Mouse (Mus musculus) olfactory bulb, adult 2 months (tissue): ENCODE measurements around the gene Smoc2. TPM values are rescaled to one million over a fixed set of nuclear protein-coding genes. Genes with fewer than 3 reads are reported as not detected.

Source experiments
- H3K27ac ChIP-seq: fragments of 200-500 bp; 2 replicates; pipeline ENCODE4 v1.5.1; 2012; ENCODE audit warnings: low read depth, low read length; ENCODE audit not compliant: insufficient read depth
- H3K4me1 ChIP-seq: fragments of 200-500 bp; 2 replicates; pipeline ENCODE4 v1.6.1; 2012; ENCODE audit warnings: low read length; ENCODE audit not compliant: control insufficient read depth, insufficient read depth
- H3K4me3 ChIP-seq: fragments of 200-500 bp; 2 replicates; pipeline ENCODE4 v1.5.1; 2012; ENCODE audit warnings: mild to moderate bottlenecking, low read depth, low read length, moderate library complexity; ENCODE audit not compliant: insufficient read depth
- CTCF ChIP-seq: fragments of 200-500 bp; IDR thresholded peaks from 2 replicates; pipeline ENCODE4 v1.5.1; 2012; ENCODE audit warnings: low read depth, mild to moderate bottlenecking, low read length, moderate library complexity; ENCODE audit not compliant: insufficient read depth
- POLR2A ChIP-seq: fragments of 200-500 bp; IDR thresholded peaks from 2 replicates; pipeline ENCODE4 v1.6.1; 2012; ENCODE audit warnings: mild to moderate bottlenecking, low read depth, low read length, moderate library complexity; ENCODE audit not compliant: insufficient read depth
- WGBS: fragments of 180-500 bp; shearing (Covaris S2); methylation state at CpG from one replicate; pipeline ENCODE4 v1.1.7; 2018; 5-methylcytosine and 5-hydroxymethylcytosine counted together
- polyA plus RNA-seq: library from polyadenylated mRNA; stranded (reverse); fragments of >200 nt; gene quantifications from 2 replicates; pipeline ENCODE4 v1.2.4, GENCODE M21; 2012; ENCODE audit warnings: low replicate concordance; ENCODE audit not compliant: missing spikeins, insufficient read depth, insufficient read length

Gene Smoc2
- polyA plus RNA-seq, 1 experiment = not detected

- Histone ChIP-seq H3K4me3 (no peak overlapping the region), H3K4me1 (peaks cover 3% of the 10 kb centered on the region), H3K27ac (no peak overlapping the region)
- TF ChIP-seq CTCF (no peak), POLR2A (no peak)
- 56% methylated on average over 9 of the region's 9 CpGs for WGBS
These were observed 48.7 kb downstream of the Smoc2 start for GRCm38 (mm10) chr17:14328037-14328436.

DNA sequence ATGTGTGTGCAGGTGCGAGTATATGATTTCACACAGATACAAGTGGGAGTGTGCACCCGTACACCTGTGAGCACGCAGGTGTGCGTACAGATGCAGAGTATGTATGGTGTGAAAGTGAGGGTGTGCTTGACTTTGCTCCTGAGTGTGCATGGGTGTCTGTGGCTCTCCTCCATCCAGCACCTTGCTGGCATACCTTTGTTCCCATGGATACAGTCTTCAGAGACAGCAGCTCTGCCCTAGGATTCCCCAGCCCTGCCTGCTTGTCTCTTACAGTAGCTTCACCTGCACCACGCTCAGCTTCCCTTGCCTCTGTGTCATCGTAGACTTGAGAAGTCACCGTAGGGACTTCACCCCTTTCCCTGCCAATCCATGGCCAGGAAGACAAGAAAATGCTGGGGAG lies 51.2 kb downstream of the Smoc2 start:
- 91% methylated on average over 7 of the region's 7 CpGs for whole genome bisulfite sequencing
- TF ChIP-seq CTCF (no peak), POLR2A (no peak)
- Histone ChIP-seq H3K4me3 (no peak overlapping the region), H3K4me1 (peaks cover 3% of the 10 kb centered on the region), H3K27ac (no peak overlapping the region)

DNA sequence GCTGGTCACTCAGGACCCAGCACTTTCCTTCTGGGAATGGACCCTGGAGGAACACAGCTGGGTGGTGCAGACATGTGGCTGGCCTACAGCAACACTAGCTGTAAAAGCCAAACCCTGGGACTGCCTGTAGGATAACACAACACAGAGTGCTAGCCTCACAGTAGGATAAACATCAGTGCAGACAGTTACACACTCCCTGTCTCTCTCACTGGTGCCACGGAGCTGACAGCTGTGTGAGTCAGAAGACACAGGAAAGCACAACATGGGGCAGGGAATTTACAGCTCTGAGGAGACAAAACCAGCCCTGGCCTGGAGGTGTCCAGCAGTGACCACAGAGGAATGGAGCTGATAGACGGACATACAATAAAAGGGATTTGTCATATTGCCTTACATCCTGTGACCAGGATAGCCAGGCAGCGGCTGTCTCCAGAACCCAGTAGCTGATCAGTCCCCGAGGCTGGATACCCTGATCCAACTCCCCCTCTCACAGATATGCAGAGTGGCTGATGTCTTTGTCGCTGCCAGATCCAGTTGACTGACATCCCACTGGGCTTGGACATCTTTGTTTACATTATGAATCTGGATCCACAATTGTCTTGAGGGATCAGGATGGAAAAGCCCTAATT lies 60.7 kb downstream of the Smoc2 start:
- 57% methylated on average over 5 of the region's 5 CpGs for WGBS
- H3K4me3 ChIP-seq = no peak overlapping the region
- TF ChIP-seq POLR2A (no peak), CTCF (no peak)

DNA sequence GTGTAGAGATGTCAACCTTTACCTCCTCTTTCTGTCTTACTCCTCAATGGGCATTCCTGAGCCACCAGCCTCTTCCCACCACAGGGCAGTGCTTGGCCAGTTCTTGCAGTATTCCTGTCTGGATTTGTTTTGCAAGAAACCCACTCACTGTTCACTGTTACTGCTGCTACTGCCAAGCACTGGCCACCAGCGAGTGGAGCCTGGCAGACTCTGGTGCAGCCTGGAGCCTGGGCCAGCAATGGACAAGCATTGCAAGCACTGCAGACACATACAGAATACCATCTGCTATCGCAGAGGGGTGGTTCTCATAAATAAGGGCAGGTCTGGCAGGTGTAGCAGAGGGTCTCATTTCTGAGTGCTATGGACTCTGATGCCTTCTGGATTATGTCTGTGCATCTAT lies 61.4 kb downstream of the Smoc2 start:
- no peak for TF ChIP-seq POLR2A
- TF ChIP-seq CTCF = no peak
- Histone ChIP-seq H3K27ac (no peak overlapping the region), H3K4me3 (no peak overlapping the region), H3K4me1 (no peaks in the 10 kb centered on the region)
- 58% methylated on average over 2 of the region's 2 CpGs for WGBS

More for the DNA sequence above, 60.7 kb downstream of the Smoc2 start:
- no peak overlapping the region for H3K27ac ChIP-seq
- H3K4me1 ChIP-seq = no peaks in the 10 kb centered on the region

DNA sequence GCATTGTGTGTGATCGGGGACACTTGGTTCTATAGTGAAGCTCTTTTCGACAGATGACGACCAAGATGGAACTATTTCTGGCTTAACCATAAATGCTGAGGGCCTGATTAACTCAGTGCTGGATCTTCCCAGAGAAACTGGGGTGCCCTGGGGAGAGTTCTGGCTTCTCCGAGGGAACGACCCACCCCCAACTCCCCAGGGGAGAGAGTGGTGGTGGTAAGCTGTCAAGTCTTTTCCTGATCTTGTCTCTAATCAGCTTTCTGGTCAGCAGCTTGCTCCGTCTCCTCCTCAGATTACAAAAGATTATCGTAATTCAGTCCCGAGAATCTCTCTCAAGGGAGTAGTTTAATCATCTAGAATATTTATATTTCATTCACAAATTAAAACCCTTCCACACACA lies 63.2 kb downstream of the Smoc2 start:
- no peak for TF ChIP-seq CTCF
- TF ChIP-seq POLR2A = no peak
- Histone ChIP-seq H3K27ac (no peak overlapping the region), H3K4me3 (no peak overlapping the region), H3K4me1 (no peaks in the 10 kb centered on the region)
- 72% methylated on average over 8 of the region's 8 CpGs for WGBS

- Histone ChIP-seq H3K4me1 (no peaks in the 10 kb centered on the region), H3K27ac (no peak overlapping the region), H3K4me3 (no peak overlapping the region)
- WGBS = 87% methylated on average over 12 of the region's 12 CpGs
- TF ChIP-seq POLR2A (no peak), CTCF (no peak)
These were observed 64.1 kb downstream of the Smoc2 start for GRCm38 (mm10) chr17:14343442-14343841.

GRCm38 (mm10) chr17:14345556-14345955 lies 66.2 kb downstream of the Smoc2 start:
- TF ChIP-seq CTCF (no peak), POLR2A (no peak)
- H3K27ac ChIP-seq = no peak overlapping the region
- no peak overlapping the region for H3K4me3 ChIP-seq
- no peaks in the 10 kb centered on the region for H3K4me1 ChIP-seq
- WGBS = 90% methylated on average over 4 of the region's 4 CpGs

DNA sequence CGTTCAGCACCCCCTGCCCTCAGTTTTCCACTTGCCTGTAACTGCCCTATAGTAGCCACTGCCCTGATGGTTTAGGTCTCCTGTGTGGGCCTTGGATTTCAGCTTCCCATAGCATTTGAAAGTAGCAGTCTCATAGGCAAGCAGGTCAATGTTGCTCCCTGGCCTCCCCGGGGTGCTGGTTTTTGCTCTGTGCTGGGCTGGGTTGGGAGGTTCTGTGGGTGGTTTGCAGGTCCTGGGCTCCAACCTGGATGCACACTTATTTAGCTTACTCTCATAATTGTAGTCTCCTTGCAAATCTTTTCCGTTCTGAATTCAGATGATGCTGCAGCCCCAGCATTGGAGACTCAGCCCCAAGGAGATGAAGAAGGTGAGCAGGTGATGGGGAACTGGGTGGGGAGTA lies 67.6 kb downstream of the Smoc2 start:
- no peak overlapping the region for H3K27ac ChIP-seq
- no peaks in the 10 kb centered on the region for H3K4me1 ChIP-seq
- TF ChIP-seq POLR2A = no peak
- no peak for TF ChIP-seq CTCF
- H3K4me3 ChIP-seq = no peak overlapping the region
- 89% methylated on average over 3 of the region's 3 CpGs for WGBS

DNA sequence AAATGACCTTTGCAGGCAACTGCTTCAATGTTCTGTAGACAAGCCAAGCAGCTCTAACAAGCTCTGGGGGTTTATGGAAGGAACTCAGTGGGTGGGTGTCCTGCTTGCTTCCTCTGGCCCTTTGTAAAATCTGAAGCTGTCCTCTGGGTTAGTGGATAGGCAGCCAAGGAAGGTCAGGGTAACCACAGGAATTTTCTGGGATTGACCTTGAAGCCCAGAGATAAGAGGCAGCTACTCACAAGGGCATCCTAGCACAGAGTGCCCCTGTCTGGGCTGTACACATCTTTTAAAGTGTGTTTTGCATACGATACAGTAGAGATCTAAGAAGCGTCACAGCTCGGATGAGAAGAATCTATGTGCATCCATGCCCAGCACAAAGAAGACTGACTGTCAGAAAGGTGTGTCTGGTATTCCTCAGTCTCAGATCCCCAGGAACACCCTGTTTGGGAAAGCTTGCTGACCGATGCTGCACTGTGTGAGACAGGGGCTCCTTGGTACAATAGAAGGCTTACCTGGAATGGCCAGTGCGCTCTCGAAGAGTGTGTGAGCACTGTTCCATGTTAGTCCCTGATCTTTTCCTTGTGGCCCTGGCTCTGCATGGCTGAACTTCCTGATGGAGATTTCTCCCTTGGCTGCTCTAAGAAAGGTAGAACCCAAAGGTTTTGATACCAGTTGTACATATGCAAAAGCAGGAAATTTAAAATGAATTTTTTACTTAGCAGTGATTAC lies 69.9 kb downstream of the Smoc2 start:
- Histone ChIP-seq H3K4me3 (no peak overlapping the region), H3K27ac (no peak overlapping the region), H3K4me1 (no peaks in the 10 kb centered on the region)
- TF ChIP-seq POLR2A (no peak), CTCF (no peak)
- 92% methylated on average over 6 of the region's 6 CpGs for WGBS
